11 mouse cellular contexts compared by ENCODE assay signal in genomic region chr3:95629755-95630154, GRCm38 (mm10). TPM values are rescaled to one million over a fixed set of nuclear protein-coding genes. Genes with fewer than 3 reads are reported as not detected.
DNase-seq lines count a peak whose midpoint lies in the region; ATAC-seq and TF ChIP-seq lines count a peak whose summit lies in the region.
"Had no signal": no experiment of that assay in that cellular context is flagged by ENCODE, and none has a peak within 500 bp of the region (broad histone marks: within the 10 kb centered on the region; RNA-seq: fewer than 3 reads in every experiment).

No protein-coding gene starts in this region.

- no peak overlapping the region for H3K27ac ChIP-seq in forebrain, postnatal 0 days (ENCODE audit: low read depth, low read length)
- H3K27ac ChIP-seq in forebrain, embryonic 16.5 days (ENCODE audit: low read length), result no peak overlapping the region
- peak overlapping the region; percentile 94; the same call in 1 of the 2 replicates for H3K27ac ChIP-seq in macrophage
- H3K27ac ChIP-seq in thymus, adult 2 months (ENCODE audit: control insufficient read depth, insufficient read depth, low read length), result no peak overlapping the region
- H3K27ac ChIP-seq: hindbrain, embryonic 15.5 days; limb, embryonic 15.5 days; midbrain, embryonic 13.5 days had no signal

- peak; percentile 31 for DNase-seq in forebrain, postnatal 0 days
- DNase-seq in adrenal gland, postnatal 10 days, result peak; percentile 35
- peak; percentile 33 to 51 for DNase-seq in frontal cortex, postnatal 14 days (ENCODE audit: low spot score in 2 of 2)
- no peak for DNase-seq in thymus, adult 2 months
- DNase-seq in kidney, postnatal 25 days, result no peak
- no peak for DNase-seq in lung, adult 2 months

- no peak for TF ChIP-seq POLR2A in thymus, adult 2 months (IDR thresholded peaks at IDR 0.05; ENCODE audit: control insufficient read depth, extremely low read depth, insufficient read depth, low read length, poor library complexity)
- TF ChIP-seq POLR2A in lung, adult 2 months (IDR thresholded peaks at IDR 0.05; ENCODE audit: borderline replicate concordance, extremely low read depth, low read depth, low read length), result no peak

- 65% methylated on average over 4 of the region's 4 CpGs for WGBS in forebrain, postnatal 0 days
- 71% methylated on average over 4 of the region's 4 CpGs for WGBS in forebrain, embryonic 16.5 days
- WGBS in macrophage (ENCODE audit: missing documents), result 85% methylated on average over 4 of the region's 4 CpGs
- WGBS in thymus, adult 2 months, result 95% methylated on average over 4 of the region's 4 CpGs
- WGBS in lung, adult 2 months, result 74% methylated on average over 4 of the region's 4 CpGs

- H3K79me2 ChIP-seq in macrophage (ENCODE audit: inconsistent target), result peaks cover 80% of the 10 kb centered on the region

- H3K4me3 ChIP-seq in forebrain, postnatal 0 days (ENCODE audit: low read depth, low read length), result no peak overlapping the region
- no peak overlapping the region for H3K4me3 ChIP-seq in forebrain, embryonic 16.5 days (replicated peaks; ENCODE audit: low read length)
- no peak overlapping the region for H3K4me3 ChIP-seq in macrophage (ENCODE audit: inconsistent target)
- no peak overlapping the region for H3K4me3 ChIP-seq in thymus, adult 2 months (ENCODE audit: control insufficient read depth, insufficient read depth, low read length)
- H3K4me3 ChIP-seq in lung, adult 2 months (replicated peaks; ENCODE audit: extremely low read depth, low read depth, low read length), result no peak overlapping the region
- H3K4me3 ChIP-seq: hindbrain, embryonic 15.5 days; limb, embryonic 15.5 days; midbrain, embryonic 13.5 days had no signal

- peaks cover 68% of the 10 kb centered on the region for H3K36me3 ChIP-seq in forebrain, postnatal 0 days (ENCODE audit: insufficient read depth)
- peaks cover 21% of the 10 kb centered on the region for H3K36me3 ChIP-seq in forebrain, embryonic 16.5 days (ENCODE audit: control insufficient read depth, insufficient read depth)
- peaks cover 28% of the 10 kb centered on the region for H3K36me3 ChIP-seq in macrophage (ENCODE audit: inconsistent target)
- H3K36me3 ChIP-seq in thymus, adult 2 months (ENCODE audit: control insufficient read depth, insufficient read depth, low read length), result peaks cover 66% of the 10 kb centered on the region

- ATAC-seq in forebrain, postnatal 0 days, result no peak
- no peak for ATAC-seq in forebrain, embryonic 16.5 days
- ATAC-seq: midbrain, embryonic 13.5 days had no signal

- TF ChIP-seq CTCF in forebrain, postnatal 0 days (IDR thresholded peaks at IDR 0.05; ENCODE audit: low read depth), result no peak
- no peak for TF ChIP-seq CTCF in thymus, adult 2 months (IDR thresholded peaks at IDR 0.05; ENCODE audit: borderline replicate concordance, control insufficient read depth, extremely low read depth, insufficient read depth, low read length, poor library complexity)
- no peak for TF ChIP-seq CTCF in lung, adult 2 months (IDR thresholded peaks at IDR 0.05; ENCODE audit: insufficient read depth, low read length)

- H3K9ac ChIP-seq in forebrain, postnatal 0 days, result no peak overlapping the region
- no peak overlapping the region for H3K9ac ChIP-seq in forebrain, embryonic 16.5 days (replicated peaks; ENCODE audit: low read depth, low read length)
- H3K9ac ChIP-seq: hindbrain, embryonic 15.5 days; limb, embryonic 15.5 days; midbrain, embryonic 13.5 days had no signal

- H3K4me1 ChIP-seq in forebrain, postnatal 0 days (ENCODE audit: insufficient read depth), result peaks cover 12% of the 10 kb centered on the region
- H3K4me1 ChIP-seq in forebrain, embryonic 16.5 days (replicated peaks; ENCODE audit: control insufficient read depth, insufficient read depth, low read length), result peaks cover 15% of the 10 kb centered on the region
- H3K4me1 ChIP-seq in thymus, adult 2 months (replicated peaks; ENCODE audit: control insufficient read depth, insufficient read depth, low read length), result peaks cover 4% of the 10 kb centered on the region; the same call in 1 of the 2 replicates
- peaks cover 2% of the 10 kb centered on the region; the same call in 1 of the 2 replicates for H3K4me1 ChIP-seq in lung, adult 2 months (ENCODE audit: control insufficient read depth, insufficient read depth, low read length)

- H3K9me3 ChIP-seq in forebrain, postnatal 0 days (ENCODE audit: low read length), result no peaks in the 10 kb centered on the region
- no peaks in the 10 kb centered on the region for H3K9me3 ChIP-seq in forebrain, embryonic 16.5 days (ENCODE audit: control insufficient read depth, low read length)
- H3K9me3 ChIP-seq: hindbrain, embryonic 15.5 days; limb, embryonic 15.5 days; midbrain, embryonic 13.5 days had no signal

- no peak overlapping the region for H3K4me2 ChIP-seq in forebrain, postnatal 0 days (ENCODE audit: low read depth)
- no peak overlapping the region for H3K4me2 ChIP-seq in forebrain, embryonic 16.5 days (ENCODE audit: low read length)
- H3K4me2 ChIP-seq: hindbrain, embryonic 15.5 days; limb, embryonic 15.5 days; midbrain, embryonic 13.5 days had no signal

- no peaks in the 10 kb centered on the region for H3K27me3 ChIP-seq in forebrain, postnatal 0 days (ENCODE audit: insufficient read depth, low read length)
- no peaks in the 10 kb centered on the region for H3K27me3 ChIP-seq in forebrain, embryonic 16.5 days (replicated peaks; ENCODE audit: control insufficient read depth, insufficient read depth, low read length)
- no peaks in the 10 kb centered on the region for H3K27me3 ChIP-seq in thymus, adult 2 months (ENCODE audit: control insufficient read depth, insufficient read depth, low read length)
- H3K27me3 ChIP-seq: hindbrain, embryonic 15.5 days; limb, embryonic 15.5 days; midbrain, embryonic 13.5 days had no signal

RNA-seq across cellular contexts. Expression of gene Ensa, which starts 5.0 kb away (rescaled TPM):
- total RNA-seq in forebrain, postnatal 0 days (2014; rRNA removed), result 140 and 146 TPM in 2 replicates
- polyA plus RNA-seq in forebrain, postnatal 0 days (2015; fragmentation: Nextera tagmentation; extraction: Ambion mirVana), result 145 and 151 TPM in 2 replicates
- polyA plus RNA-seq in forebrain, embryonic 16.5 days (2015; fragmentation: Nextera tagmentation; extraction: Ambion mirVana), result 113 and 124 TPM in 2 replicates
- 10 to 100 TPM; 67.8 to 68.1 TPM for total RNA-seq in adrenal gland, postnatal 10 days (2021)
- 100 to 1,000 TPM; 114 to 467 (median 312) TPM for total RNA-seq in macrophage (2018; cell fraction: chromatin; rRNA removed)
- 100 to 1,000 TPM in 22 of 26 experiments, 10 to 100 TPM in 4; 85.2 to 121 (median 110) TPM for total RNA-seq in macrophage (2018; cell fraction: cytosol; rRNA removed)
- 100 to 1,000 TPM; 134 to 367 (median 267) TPM for total RNA-seq in macrophage (2018; cell fraction: nucleus; rRNA removed)
- 79.1 to 122 TPM (median 121 TPM) in 3 replicates for polyA plus RNA-seq in macrophage (2018)
- polyA plus RNA-seq in thymus, adult 2 months (2012; rRNA removed), result 17.1 and 18.3 TPM in 2 replicates
- polyA plus RNA-seq in lung, adult 2 months (2012; rRNA removed), result 9.3 and 15.7 TPM in 2 replicates

RNA-seq across cellular contexts. Expression of gene Mcl1, which starts 28.8 kb away (rescaled TPM):
- 131 and 137 TPM in 2 replicates for total RNA-seq in forebrain, postnatal 0 days (2014; rRNA removed)
- polyA plus RNA-seq in forebrain, postnatal 0 days (2015; fragmentation: Nextera tagmentation; extraction: Ambion mirVana), result 42.9 and 46.6 TPM in 2 replicates
- polyA plus RNA-seq in forebrain, embryonic 16.5 days (2015; fragmentation: Nextera tagmentation; extraction: Ambion mirVana), result 43.4 and 48.3 TPM in 2 replicates
- 100 to 1,000 TPM; 116 to 144 TPM for total RNA-seq in adrenal gland, postnatal 10 days (2021)
- 1,000 to 10,000 TPM in 10 of 26 experiments, 100 to 1,000 TPM in 16; 471 to 2,042 (median 842) TPM for total RNA-seq in macrophage (2018; cell fraction: chromatin; rRNA removed)
- 1,000 to 10,000 TPM in 4 of 26 experiments, 100 to 1,000 TPM in 22; 492 to 1,133 (median 611) TPM for total RNA-seq in macrophage (2018; cell fraction: cytosol; rRNA removed)
- total RNA-seq in macrophage (2018; cell fraction: nucleus; rRNA removed), result 1,000 to 10,000 TPM in 21 of 26 experiments, 100 to 1,000 TPM in 5; 701 to 2,394 (median 1,238) TPM
- 251 to 507 TPM (median 488 TPM) in 3 replicates for polyA plus RNA-seq in macrophage (2018)
- 145 and 198 TPM in 2 replicates for polyA plus RNA-seq in thymus, adult 2 months (2012; rRNA removed)
- 89.2 and 178 TPM in 2 replicates for polyA plus RNA-seq in lung, adult 2 months (2012; rRNA removed)

RNA-seq across cellular contexts. Expression of gene Golph3l, which starts 41.0 kb away (rescaled TPM):
- 23.2 and 28.5 TPM in 2 replicates for total RNA-seq in forebrain, postnatal 0 days (2014; rRNA removed)
- polyA plus RNA-seq in forebrain, postnatal 0 days (2015; fragmentation: Nextera tagmentation; extraction: Ambion mirVana), result 18.2 and 19.2 TPM in 2 replicates
- 33.3 and 39.8 TPM in 2 replicates for polyA plus RNA-seq in forebrain, embryonic 16.5 days (2015; fragmentation: Nextera tagmentation; extraction: Ambion mirVana)
- 10 to 100 TPM; 31.9 to 35.4 TPM for total RNA-seq in adrenal gland, postnatal 10 days (2021)
- 10 to 100 TPM in 21 of 26 experiments, 1 to 10 TPM in 5; 5.6 to 34.5 (median 13.8) TPM for total RNA-seq in macrophage (2018; cell fraction: chromatin; rRNA removed)
- 10 to 100 TPM; 26.5 to 66.4 (median 50.5) TPM for total RNA-seq in macrophage (2018; cell fraction: cytosol; rRNA removed)
- total RNA-seq in macrophage (2018; cell fraction: nucleus; rRNA removed), result 10 to 100 TPM; 12.6 to 47.2 (median 23.5) TPM
- polyA plus RNA-seq in macrophage (2018), result 26.9 to 64.7 TPM (median 54.7 TPM) in 3 replicates
- 8.6 and 9.3 TPM in 2 replicates for polyA plus RNA-seq in thymus, adult 2 months (2012; rRNA removed)
- polyA plus RNA-seq in lung, adult 2 months (2012; rRNA removed), result 4.5 and 10.0 TPM in 2 replicates

RNA-seq across cellular contexts. Expression of gene Adamtsl4, which starts 58.0 kb away (rescaled TPM):
- 0.81 and 1.8 TPM in 2 replicates for total RNA-seq in forebrain, postnatal 0 days (2014; rRNA removed)
- 0.67 and 2.0 TPM in 2 replicates for polyA plus RNA-seq in forebrain, postnatal 0 days (2015; fragmentation: Nextera tagmentation; extraction: Ambion mirVana)
- 0.48 and 1.2 TPM in 2 replicates for polyA plus RNA-seq in forebrain, embryonic 16.5 days (2015; fragmentation: Nextera tagmentation; extraction: Ambion mirVana)
- total RNA-seq in adrenal gland, postnatal 10 days (2021), result 10 to 100 TPM; 13.3 to 13.4 TPM
- 1 to 10 TPM in 21 of 26 experiments, under 1 TPM in 5; 0.40 to 8.2 (median 3.2) TPM for total RNA-seq in macrophage (2018; cell fraction: chromatin; rRNA removed)
- 1 to 10 TPM in 13 of 26 experiments, under 1 TPM in 13; 0.22 to 4.1 (median 1.2) TPM for total RNA-seq in macrophage (2018; cell fraction: cytosol; rRNA removed)
- total RNA-seq in macrophage (2018; cell fraction: nucleus; rRNA removed), result 1 to 10 TPM in 21 of 26 experiments, under 1 TPM in 5; 0.21 to 9.6 (median 2.3) TPM
- polyA plus RNA-seq in macrophage (2018), result 0.38 to 3.1 TPM (median 1.9 TPM) in 3 replicates
- polyA plus RNA-seq in thymus, adult 2 months (2012; rRNA removed), result 3.1 and 4.1 TPM in 2 replicates
- 51.3 and 52.3 TPM in 2 replicates for polyA plus RNA-seq in lung, adult 2 months (2012; rRNA removed)

Comparison
In these comparisons a context has a peak if more than half of its experiments do, and no peak if none do; other contexts are left out.
1. DNase-seq: peak in forebrain, postnatal 0 days (single experiment), adrenal gland, postnatal 10 days (single experiment) and frontal cortex, postnatal 14 days (2 of 2); none in thymus, adult 2 months (single experiment), kidney, postnatal 25 days (0 of 2) and lung, adult 2 months (single experiment).